8 mouse cellular contexts compared by ENCODE assay signal in genomic region chr17:25732082-25732481, GRCm38 (mm10). TPM values are rescaled to one million over a fixed set of nuclear protein-coding genes. Genes with fewer than 3 reads are reported as not detected.
A peak's percentile ranks its signal among the peaks of the same experiment; 100 is the strongest.
DNase-seq lines count a peak whose midpoint lies in the region; ATAC-seq and TF ChIP-seq lines count a peak whose summit lies in the region.

No protein-coding gene starts in this region.

- no peaks in the 10 kb centered on the region for H3K9me3 ChIP-seq in midbrain, embryonic 14.5 days (ENCODE audit: control insufficient read depth, low read length)
- no peaks in the 10 kb centered on the region for H3K9me3 ChIP-seq in midbrain, embryonic 16.5 days (replicated peaks; ENCODE audit: control insufficient read depth, low read length, poor library complexity, severe bottlenecking)
- no peaks in the 10 kb centered on the region for H3K9me3 ChIP-seq in liver, postnatal 0 days (ENCODE audit: low read length)

- no peak overlapping the region for H3K4me3 ChIP-seq in midbrain, embryonic 14.5 days (replicated peaks; ENCODE audit: low read depth, low read length)
- no peak overlapping the region for H3K4me3 ChIP-seq in midbrain, embryonic 16.5 days (ENCODE audit: low read depth, low read length)
- H3K4me3 ChIP-seq in liver, postnatal 0 days (ENCODE audit: low read depth, low read length), result no peak overlapping the region

- TF ChIP-seq CTCF in liver, postnatal 0 days (IDR thresholded peaks at IDR 0.05; ENCODE audit: low read depth), result peak; percentile 97

- no peak overlapping the region for H3K4me2 ChIP-seq in midbrain, embryonic 14.5 days (ENCODE audit: low read length)
- no peak overlapping the region for H3K4me2 ChIP-seq in midbrain, embryonic 16.5 days (ENCODE audit: low read length)
- no peak overlapping the region for H3K4me2 ChIP-seq in liver, postnatal 0 days (ENCODE audit: low read depth, low read length)

- 10% methylated on average over 2 of the region's 2 CpGs for WGBS in midbrain, embryonic 14.5 days
- WGBS in midbrain, embryonic 16.5 days, result 15% methylated on average over 2 of the region's 2 CpGs
- 30% methylated on average over 2 of the region's 2 CpGs for WGBS in liver, postnatal 0 days (ENCODE audit: insufficient replicate concordance)

- peak; percentile 89 for DNase-seq in midbrain, embryonic 14.5 days
- peak; percentile 64 for DNase-seq in c-Kit-negative CD71-positive TER-119-positive erythroid progenitor cells, embryonic 14.5 days (ENCODE audit: low read depth, low spot score)
- peak; percentile 76 to 78 for DNase-seq in frontal cortex, postnatal 10 days (ENCODE audit: low spot score in 2 of 2)
- DNase-seq in kidney, postnatal 10 days, result peak; percentile 92
- peak; percentile 89 for DNase-seq in liver, postnatal 0 days
- peak; percentile 80 for DNase-seq in right cerebral cortex, adult 18-20 months
- peak; percentile 81 for DNase-seq in urinary bladder, postnatal 25 days (ENCODE audit: low spot score)

- H3K9ac ChIP-seq in midbrain, embryonic 14.5 days (replicated peaks; ENCODE audit: low read length), result no peak overlapping the region
- H3K9ac ChIP-seq in midbrain, embryonic 16.5 days (ENCODE audit: low read depth, low read length), result no peak overlapping the region
- no peak overlapping the region for H3K9ac ChIP-seq in liver, postnatal 0 days (replicated peaks)

- peaks cover 9% of the 10 kb centered on the region for H3K4me1 ChIP-seq in midbrain, embryonic 14.5 days (ENCODE audit: control insufficient read depth, insufficient read depth, low read length)
- H3K4me1 ChIP-seq in midbrain, embryonic 16.5 days (ENCODE audit: control insufficient read depth, insufficient read depth, low read length), result peaks cover 10% of the 10 kb centered on the region
- H3K4me1 ChIP-seq in liver, postnatal 0 days (ENCODE audit: insufficient read depth), result peaks cover 10% of the 10 kb centered on the region

- TF ChIP-seq EP300 in liver, postnatal 0 days (IDR thresholded peaks at IDR 0.05; ENCODE audit: low read depth), result no peak

- no peak overlapping the region for H3K27ac ChIP-seq in midbrain, embryonic 14.5 days (replicated peaks; ENCODE audit: low read depth, low read length)
- H3K27ac ChIP-seq in midbrain, embryonic 16.5 days (ENCODE audit: low read length), result no peak overlapping the region
- H3K27ac ChIP-seq in liver, postnatal 0 days (ENCODE audit: low read depth), result no peak overlapping the region

- peaks cover 11% of the 10 kb centered on the region; the same call in 1 of the 2 replicates for H3K36me3 ChIP-seq in midbrain, embryonic 14.5 days (ENCODE audit: control insufficient read depth, insufficient read depth, low read length)
- peaks cover 2% of the 10 kb centered on the region; the same call in 1 of the 2 replicates for H3K36me3 ChIP-seq in midbrain, embryonic 16.5 days (ENCODE audit: control insufficient read depth, insufficient read depth, low read length)
- 0 out of 2 replicates have a peak, but pooled peaks cover 7% of the 10 kb centered on the region for H3K36me3 ChIP-seq in liver, postnatal 0 days (replicated peaks; ENCODE audit: insufficient read depth, low read length)

- no peaks in the 10 kb centered on the region for H3K27me3 ChIP-seq in midbrain, embryonic 14.5 days (ENCODE audit: control insufficient read depth, insufficient read depth, low read length)
- H3K27me3 ChIP-seq in midbrain, embryonic 16.5 days (ENCODE audit: control insufficient read depth, insufficient read depth, low read depth, low read length), result no peaks in the 10 kb centered on the region
- no peaks in the 10 kb centered on the region for H3K27me3 ChIP-seq in liver, postnatal 0 days (ENCODE audit: insufficient read depth, low read length)

- ATAC-seq in midbrain, embryonic 14.5 days (ENCODE audit: low FRiP score, low TSS enrichment), result no peak
- ATAC-seq in midbrain, embryonic 16.5 days, result no peak
- ATAC-seq in liver, postnatal 0 days, result no peak

RNA-seq across cellular contexts. Expression of gene Mslnl, which starts 3.8 kb away (rescaled TPM):
- polyA plus RNA-seq in midbrain, embryonic 14.5 days (2014; fragmentation: Nextera tagmentation; extraction: Ambion mirVana), result not detected in 2 replicates
- not detected in 2 replicates for polyA plus RNA-seq in midbrain, embryonic 16.5 days (2015; fragmentation: Nextera tagmentation; extraction: Ambion mirVana)
- polyA plus RNA-seq in liver, postnatal 0 days (2015; fragmentation: Nextera tagmentation; extraction: Ambion mirVana), result not detected in 2 replicates

RNA-seq across cellular contexts. Expression of gene Rpusd1, which starts 4.6 kb away (rescaled TPM):
- polyA plus RNA-seq in midbrain, embryonic 14.5 days (2014; fragmentation: Nextera tagmentation; extraction: Ambion mirVana), result 25.7 and 28.1 TPM in 2 replicates
- polyA plus RNA-seq in midbrain, embryonic 16.5 days (2015; fragmentation: Nextera tagmentation; extraction: Ambion mirVana), result 26.6 and 26.8 TPM in 2 replicates
- polyA plus RNA-seq in liver, postnatal 0 days (2015; fragmentation: Nextera tagmentation; extraction: Ambion mirVana), result 3.8 and 3.9 TPM in 2 replicates

RNA-seq across cellular contexts. Expression of gene Chtf18, which starts 4.9 kb away (rescaled TPM):
- 4.5 and 5.0 TPM in 2 replicates for polyA plus RNA-seq in midbrain, embryonic 14.5 days (2014; fragmentation: Nextera tagmentation; extraction: Ambion mirVana)
- polyA plus RNA-seq in midbrain, embryonic 16.5 days (2015; fragmentation: Nextera tagmentation; extraction: Ambion mirVana), result 4.7 and 5.4 TPM in 2 replicates
- polyA plus RNA-seq in liver, postnatal 0 days (2015; fragmentation: Nextera tagmentation; extraction: Ambion mirVana), result 7.4 TPM in 2 replicates

RNA-seq across cellular contexts. Expression of gene Gng13, which starts 15.1 kb away (rescaled TPM):
- polyA plus RNA-seq in midbrain, embryonic 14.5 days (2014; fragmentation: Nextera tagmentation; extraction: Ambion mirVana), result 4.3 and 6.0 TPM in 2 replicates
- polyA plus RNA-seq in midbrain, embryonic 16.5 days (2015; fragmentation: Nextera tagmentation; extraction: Ambion mirVana), result 3.2 and 7.3 TPM in 2 replicates
- polyA plus RNA-seq in liver, postnatal 0 days (2015; fragmentation: Nextera tagmentation; extraction: Ambion mirVana), result 0.39 TPM in 1 of 2 replicates, not detected in the other

RNA-seq across cellular contexts. Expression of gene Msln, which starts 22.1 kb away (rescaled TPM):
- 0.72 TPM in 1 of 2 replicates, not detected in the other for polyA plus RNA-seq in midbrain, embryonic 14.5 days (2014; fragmentation: Nextera tagmentation; extraction: Ambion mirVana)
- polyA plus RNA-seq in midbrain, embryonic 16.5 days (2015; fragmentation: Nextera tagmentation; extraction: Ambion mirVana), result 0.15 and 0.85 TPM in 2 replicates
- 12.3 and 14.7 TPM in 2 replicates for polyA plus RNA-seq in liver, postnatal 0 days (2015; fragmentation: Nextera tagmentation; extraction: Ambion mirVana)
